In the genomic region with DNA sequence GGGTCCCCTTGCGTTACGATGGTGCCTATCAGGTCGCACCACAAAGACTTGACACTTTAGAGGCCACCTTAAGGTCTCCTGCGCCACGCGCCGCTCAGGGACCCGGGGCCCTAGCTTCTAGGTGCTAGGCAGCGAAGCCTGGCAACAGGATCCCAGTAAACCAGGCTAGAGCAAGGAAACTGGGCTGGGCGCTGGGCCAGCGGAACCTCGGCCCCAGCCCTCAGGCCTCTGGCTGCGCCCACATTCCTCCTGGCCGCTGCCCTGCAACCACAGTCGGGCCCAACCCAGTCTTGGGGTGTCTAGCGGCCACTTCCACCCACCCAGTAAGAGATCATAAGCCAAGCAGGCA, we compare ENCODE assay signal across 8 mouse cellular contexts. TPM values are rescaled to one million over a fixed set of nuclear protein-coding genes. Genes with fewer than 3 reads are reported as not detected.
DNase-seq lines count a peak whose midpoint lies in the region; ATAC-seq and TF ChIP-seq lines count a peak whose summit lies in the region.

No protein-coding gene starts in this region.

- WGBS in cerebellum, adult 2 months: 1% methylated on average over 16 of the region's 16 CpGs
- WGBS in embryonic facial prominence, embryonic 15.5 days: 3% methylated on average over 16 of the region's 16 CpGs
- 2% methylated on average over 16 of the region's 16 CpGs for WGBS in hindbrain, postnatal 0 days
- 3% methylated on average over 16 of the region's 16 CpGs for WGBS in liver, embryonic 14.5 days (ENCODE audit: insufficient replicate concordance)

- H3ac ChIP-seq in C2C12 (ENCODE audit: control insufficient read depth, insufficient read length, low read depth) (peak overlapping the region; percentile 73), myocyte (ENCODE audit: control insufficient read depth, insufficient read length) (peak overlapping the region; percentile 96)

- H3K27me3 ChIP-seq in cerebellum, adult 2 months (ENCODE audit: control insufficient read depth, insufficient read depth, low read length): no peaks in the 10 kb centered on the region
- no peaks in the 10 kb centered on the region for H3K27me3 ChIP-seq in C2C12 (ENCODE audit: control insufficient read depth, insufficient read depth, insufficient read length)
- no peaks in the 10 kb centered on the region for H3K27me3 ChIP-seq in embryonic facial prominence, embryonic 15.5 days
- no peaks in the 10 kb centered on the region for H3K27me3 ChIP-seq in hindbrain, postnatal 0 days (ENCODE audit: insufficient read depth, low read length)
- H3K27me3 ChIP-seq in liver, embryonic 14.5 days (ENCODE audit: control insufficient read depth, insufficient read depth, low read length): no peaks in the 10 kb centered on the region
- no peaks in the 10 kb centered on the region for H3K27me3 ChIP-seq in myocyte (ENCODE audit: control insufficient read depth, insufficient read depth, insufficient read length)

- peaks cover 46% of the 10 kb centered on the region for H3K79me2 ChIP-seq in C2C12 (ENCODE audit: control insufficient read depth, insufficient read depth)
- H3K79me2 ChIP-seq in myocyte (ENCODE audit: control insufficient read depth, insufficient read depth): peaks cover 43% of the 10 kb centered on the region

- DNase-seq in cerebellum, adult 2 months: no peak
- DNase-seq in cerebellum, adult 18-20 months: no peak
- peak; percentile 67 for DNase-seq in hindbrain, postnatal 0 days (ENCODE audit: low spot score)
- no peak for DNase-seq in liver, embryonic 14.5 days (ENCODE audit: low read depth in 3 of 3, low spot score in 3 of 3)
- DNase-seq in layer of hippocampus, adult 18-20 months (ENCODE audit: low spot score in 2 of 2): no peak

- no peaks in the 10 kb centered on the region for H3K9me3 ChIP-seq in embryonic facial prominence, embryonic 15.5 days (replicated peaks)
- no peaks in the 10 kb centered on the region for H3K9me3 ChIP-seq in hindbrain, postnatal 0 days (ENCODE audit: low read length)
- no peaks in the 10 kb centered on the region for H3K9me3 ChIP-seq in liver, embryonic 14.5 days (ENCODE audit: control insufficient read depth, low read length)

- TF ChIP-seq POLR2A in cerebellum, adult 2 months (IDR thresholded peaks at IDR 0.05; ENCODE audit: borderline replicate concordance, insufficient read depth, low read length): no peak
- no peak for TF ChIP-seq POLR2A in myocyte (IDR thresholded peaks at IDR 0.05; ENCODE audit: insufficient read length, low read depth)

- TF ChIP-seq EP300 in liver, embryonic 14.5 days (IDR thresholded peaks at IDR 0.05; ENCODE audit: low read depth): no peak

- peaks cover 3% of the 10 kb centered on the region; the same call in 1 of the 2 replicates for H3K4me1 ChIP-seq in cerebellum, adult 2 months (ENCODE audit: control insufficient read depth, insufficient read depth, low read length)
- H3K4me1 ChIP-seq in embryonic facial prominence, embryonic 15.5 days: peaks cover 49% of the 10 kb centered on the region
- H3K4me1 ChIP-seq in hindbrain, postnatal 0 days (ENCODE audit: insufficient read depth, low read length): peaks cover 19% of the 10 kb centered on the region
- H3K4me1 ChIP-seq in liver, embryonic 14.5 days (replicated peaks; ENCODE audit: control insufficient read depth in 2 of 2, insufficient read depth in 2 of 2, low read length in 1 of 2): peaks cover 45 to 50% of the 10 kb centered on the region in 2 experiments

- H3K27ac ChIP-seq in cerebellum, adult 2 months (ENCODE audit: insufficient read depth, low read length): no peak overlapping the region
- H3K27ac ChIP-seq in embryonic facial prominence, embryonic 15.5 days (replicated peaks): peak overlapping the region; percentile 96
- peak overlapping the region; percentile 98 for H3K27ac ChIP-seq in hindbrain, postnatal 0 days
- H3K27ac ChIP-seq in liver, embryonic 14.5 days: peak overlapping the region; percentile 72

- H3K36me3 ChIP-seq in C2C12 (ENCODE audit: control insufficient read depth, insufficient read depth) (peaks cover 25% of the 10 kb centered on the region), myocyte (ENCODE audit: control insufficient read depth, insufficient read depth) (peaks cover 10% of the 10 kb centered on the region)
- H3K36me3 ChIP-seq in embryonic facial prominence, embryonic 15.5 days: peaks cover 17% of the 10 kb centered on the region
- H3K36me3 ChIP-seq in hindbrain, postnatal 0 days (ENCODE audit: insufficient read depth, low read length): peaks cover 5% of the 10 kb centered on the region
- peaks cover 11% of the 10 kb centered on the region for H3K36me3 ChIP-seq in liver, embryonic 14.5 days (replicated peaks; ENCODE audit: control insufficient read depth, insufficient read depth, low read depth)

- peaks cover 38% of the 10 kb centered on the region for H3K79me3 ChIP-seq in C2C12 (ENCODE audit: low read depth)

- H3K4me2 ChIP-seq in embryonic facial prominence, embryonic 15.5 days (replicated peaks): peak overlapping the region; percentile 89
- H3K4me2 ChIP-seq in hindbrain, postnatal 0 days (ENCODE audit: low read depth, low read length): peak overlapping the region; percentile 82
- H3K4me2 ChIP-seq in liver, embryonic 14.5 days (ENCODE audit: low read depth): peak overlapping the region; percentile 98
- H3K4me2 ChIP-seq in myocyte (ENCODE audit: low read depth): peak overlapping the region; percentile 99

- peak overlapping the region; percentile 99; the same call in 1 of the 2 replicates for H3K9ac ChIP-seq in embryonic facial prominence, embryonic 15.5 days
- peak overlapping the region; percentile 100 for H3K9ac ChIP-seq in hindbrain, postnatal 0 days (replicated peaks; ENCODE audit: low read length)
- H3K9ac ChIP-seq in liver, embryonic 14.5 days (replicated peaks): peak overlapping the region; percentile 95

- no peak for TF ChIP-seq CTCF in cerebellum, adult 2 months (IDR thresholded peaks at IDR 0.05; ENCODE audit: borderline replicate concordance, insufficient read depth, low read depth, low read length)
- no peak for TF ChIP-seq CTCF in C2C12 (IDR thresholded peaks at IDR 0.05; ENCODE audit: control insufficient read depth, insufficient read depth, insufficient read length)
- TF ChIP-seq CTCF in hindbrain, postnatal 0 days (IDR thresholded peaks at IDR 0.05; ENCODE audit: low read depth): no peak
- no peak for TF ChIP-seq CTCF in liver, embryonic 14.5 days (IDR thresholded peaks at IDR 0.05; ENCODE audit: low read depth)

- ATAC-seq in embryonic facial prominence, embryonic 15.5 days (ENCODE audit: insufficient number of reproducible peaks, low FRiP score, low TSS enrichment, low read depth): peak; percentile 26
- peak; percentile 25 for ATAC-seq in hindbrain, postnatal 0 days
- ATAC-seq in liver, embryonic 14.5 days (ENCODE audit: insufficient read depth): peak; percentile 21

- H3K4me3 ChIP-seq in cerebellum, adult 2 months (replicated peaks; ENCODE audit: insufficient read depth, low read depth, low read length): peak overlapping the region; percentile 91
- peak overlapping the region; percentile 94 for H3K4me3 ChIP-seq in C2C12 (ENCODE audit: insufficient read depth, poor library complexity, severe bottlenecking)
- peak overlapping the region; percentile 94 for H3K4me3 ChIP-seq in embryonic facial prominence, embryonic 15.5 days (replicated peaks)
- H3K4me3 ChIP-seq in hindbrain, postnatal 0 days (ENCODE audit: low read length): peak overlapping the region; percentile 98
- H3K4me3 ChIP-seq in liver, embryonic 14.5 days (ENCODE audit: insufficient read depth in 1 of 2, low read depth in 2 of 2, low read length in 2 of 2): peak overlapping the region; percentile 74 to 93
- peak overlapping the region; percentile 100 for H3K4me3 ChIP-seq in myocyte

RNA-seq across cellular contexts. Expression of a gene that starts 0.3 kb away (rescaled TPM):
- polyA plus RNA-seq in cerebellum, adult 2 months (2012; rRNA removed): 21.6 and 22.3 TPM in 2 replicates
- polyA plus RNA-seq in C2C12 (2012; fragmentation: generic; extraction: Trizol) (99.8 TPM), myocyte (2012; fragmentation: generic; extraction: Trizol) (206 TPM)
- 83.1 and 89.3 TPM in 2 replicates for polyA plus RNA-seq in embryonic facial prominence, embryonic 15.5 days (2015; fragmentation: Nextera tagmentation; extraction: Ambion mirVana)
- total RNA-seq in hindbrain, postnatal 0 days (2014; rRNA removed): 124 and 130 TPM in 2 replicates
- 79.5 and 88.7 TPM in 2 replicates for polyA plus RNA-seq in hindbrain, postnatal 0 days (2015; fragmentation: Nextera tagmentation; extraction: Ambion mirVana)
- 35.1 and 39.9 TPM in 2 replicates for polyA plus RNA-seq in liver, embryonic 14.5 days (2012; rRNA removed)
- 17.1 and 18.0 TPM in 2 replicates for polyA plus RNA-seq in liver, embryonic 14.5 days (2014; fragmentation: Nextera tagmentation; extraction: Ambion mirVana)
- 1 to 10 TPM; 8.3 to 9.8 TPM for total RNA-seq in layer of hippocampus, adult 18-20 months (2021)

RNA-seq across cellular contexts. Expression of a gene that starts 10.7 kb away (rescaled TPM):
- polyA plus RNA-seq in cerebellum, adult 2 months (2012; rRNA removed): 4.8 and 5.8 TPM in 2 replicates
- polyA plus RNA-seq in C2C12 (2012; fragmentation: generic; extraction: Trizol) (8.9 TPM), myocyte (2012; fragmentation: generic; extraction: Trizol) (9.6 TPM)
- 17.3 and 18.4 TPM in 2 replicates for polyA plus RNA-seq in embryonic facial prominence, embryonic 15.5 days (2015; fragmentation: Nextera tagmentation; extraction: Ambion mirVana)
- 7.6 and 11.8 TPM in 2 replicates for total RNA-seq in hindbrain, postnatal 0 days (2014; rRNA removed)
- polyA plus RNA-seq in hindbrain, postnatal 0 days (2015; fragmentation: Nextera tagmentation; extraction: Ambion mirVana): 7.3 and 7.7 TPM in 2 replicates
- polyA plus RNA-seq in liver, embryonic 14.5 days (2012; rRNA removed): 9.8 and 10.6 TPM in 2 replicates
- polyA plus RNA-seq in liver, embryonic 14.5 days (2014; fragmentation: Nextera tagmentation; extraction: Ambion mirVana): 7.4 and 7.8 TPM in 2 replicates
- 1 to 10 TPM; 2.6 to 4.1 TPM for total RNA-seq in layer of hippocampus, adult 18-20 months (2021)

RNA-seq across cellular contexts. Expression of a gene that starts 10.8 kb away (rescaled TPM):
- polyA plus RNA-seq in cerebellum, adult 2 months (2012; rRNA removed): 147 and 158 TPM in 2 replicates
- polyA plus RNA-seq in C2C12 (2012; fragmentation: generic; extraction: Trizol): 15.9 TPM
- polyA plus RNA-seq in embryonic facial prominence, embryonic 15.5 days (2015; fragmentation: Nextera tagmentation; extraction: Ambion mirVana): 30.3 and 32.8 TPM in 2 replicates
- 37.5 and 46.1 TPM in 2 replicates for total RNA-seq in hindbrain, postnatal 0 days (2014; rRNA removed)
- polyA plus RNA-seq in hindbrain, postnatal 0 days (2015; fragmentation: Nextera tagmentation; extraction: Ambion mirVana): 36.8 and 42.6 TPM in 2 replicates
- 47.4 and 69.6 TPM in 2 replicates for polyA plus RNA-seq in liver, embryonic 14.5 days (2012; rRNA removed)
- polyA plus RNA-seq in liver, embryonic 14.5 days (2014; fragmentation: Nextera tagmentation; extraction: Ambion mirVana): 44.9 and 50.5 TPM in 2 replicates
- 17.4 TPM for polyA plus RNA-seq in myocyte (2012; fragmentation: generic; extraction: Trizol)
- 10 to 100 TPM; 16.8 to 17.5 TPM for total RNA-seq in layer of hippocampus, adult 18-20 months (2021)

RNA-seq across cellular contexts. Expression of a gene that starts 17.6 kb away (rescaled TPM):
- 1,121 and 1,182 TPM in 2 replicates for polyA plus RNA-seq in cerebellum, adult 2 months (2012; rRNA removed)
- polyA plus RNA-seq in C2C12 (2012; fragmentation: generic; extraction: Trizol) (4,612 TPM), myocyte (2012; fragmentation: generic; extraction: Trizol) (3,571 TPM)
- 1,371 and 1,410 TPM in 2 replicates for polyA plus RNA-seq in embryonic facial prominence, embryonic 15.5 days (2015; fragmentation: Nextera tagmentation; extraction: Ambion mirVana)
- total RNA-seq in hindbrain, postnatal 0 days (2014; rRNA removed): 418 and 469 TPM in 2 replicates
- polyA plus RNA-seq in hindbrain, postnatal 0 days (2015; fragmentation: Nextera tagmentation; extraction: Ambion mirVana): 906 and 915 TPM in 2 replicates
- 628 and 1,347 TPM in 2 replicates for polyA plus RNA-seq in liver, embryonic 14.5 days (2012; rRNA removed)
- polyA plus RNA-seq in liver, embryonic 14.5 days (2014; fragmentation: Nextera tagmentation; extraction: Ambion mirVana): 1,087 and 1,100 TPM in 2 replicates
- 100 to 1,000 TPM; 770 to 803 TPM for total RNA-seq in layer of hippocampus, adult 18-20 months (2021)

RNA-seq across cellular contexts. Expression of a gene that starts 22.5 kb away (rescaled TPM):
- polyA plus RNA-seq in cerebellum, adult 2 months (2012; rRNA removed): 36.6 and 38.1 TPM in 2 replicates
- polyA plus RNA-seq in C2C12 (2012; fragmentation: generic; extraction: Trizol): 182 TPM
- 164 and 171 TPM in 2 replicates for polyA plus RNA-seq in embryonic facial prominence, embryonic 15.5 days (2015; fragmentation: Nextera tagmentation; extraction: Ambion mirVana)
- total RNA-seq in hindbrain, postnatal 0 days (2014; rRNA removed): 85.6 and 96.4 TPM in 2 replicates
- 63.5 and 76.2 TPM in 2 replicates for polyA plus RNA-seq in hindbrain, postnatal 0 days (2015; fragmentation: Nextera tagmentation; extraction: Ambion mirVana)
- 7.1 and 7.7 TPM in 2 replicates for polyA plus RNA-seq in liver, embryonic 14.5 days (2012; rRNA removed)
- polyA plus RNA-seq in liver, embryonic 14.5 days (2014; fragmentation: Nextera tagmentation; extraction: Ambion mirVana): 11.3 and 12.4 TPM in 2 replicates
- 88.8 TPM for polyA plus RNA-seq in myocyte (2012; fragmentation: generic; extraction: Trizol)
- total RNA-seq in layer of hippocampus, adult 18-20 months (2021): 10 to 100 TPM; 22.5 to 25.8 TPM
